Mouse (Mus musculus): ENCODE measurements at regions not wholly inside any gene's neighbourhood (a gene's known extent, or its start where the extent isn't known, plus 50 kb on each side); places are given as distances from the start of the nearest gene placed in this dataset.

- no peak overlapping the region for H3K4me3 ChIP-seq
- intact Hi-C loops (cut with DNase I) = no loop called here
- no peak overlapping the region for H3K27ac ChIP-seq
- no peak for DNase-seq (ENCODE audit: extremely low spot score in 1 of 2, low spot score in 2 of 2)
- no peak for TF ChIP-seq CTCF (IDR thresholded peaks at IDR 0.05)
Observed at GRCm38 (mm10) chr1:186189390-186189789, 72.3 kb upstream of the Lyplal1 start.

DNA sequence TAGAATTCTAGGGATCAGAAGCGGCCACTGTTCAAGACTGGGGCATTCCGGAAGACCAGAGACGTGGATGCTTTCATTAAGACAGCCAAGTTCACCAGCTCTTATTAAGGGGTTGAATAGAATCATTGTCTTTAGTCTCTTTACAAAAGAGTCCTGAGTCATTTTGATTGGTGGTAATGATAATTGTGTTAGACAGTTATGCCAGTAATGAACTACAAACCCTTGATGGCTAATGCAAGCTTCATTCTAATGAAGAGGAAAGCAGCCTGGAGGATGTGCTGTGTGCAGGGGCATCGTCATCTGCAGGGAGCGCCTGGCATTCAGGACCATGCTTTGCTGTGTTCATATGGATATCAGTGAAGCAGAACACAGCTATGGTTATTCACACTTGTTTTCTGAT lies 70.3 kb upstream of the Lyplal1 start:
- H3K27ac ChIP-seq = no peak overlapping the region
- TF ChIP-seq CTCF (IDR thresholded peaks at IDR 0.05) = no peak
- H3K4me3 ChIP-seq = no peak overlapping the region
- intact Hi-C loops (cut with DNase I) = no loop called here
- DNase-seq (ENCODE audit: extremely low spot score in 1 of 2, low spot score in 2 of 2) = no peak

DNA sequence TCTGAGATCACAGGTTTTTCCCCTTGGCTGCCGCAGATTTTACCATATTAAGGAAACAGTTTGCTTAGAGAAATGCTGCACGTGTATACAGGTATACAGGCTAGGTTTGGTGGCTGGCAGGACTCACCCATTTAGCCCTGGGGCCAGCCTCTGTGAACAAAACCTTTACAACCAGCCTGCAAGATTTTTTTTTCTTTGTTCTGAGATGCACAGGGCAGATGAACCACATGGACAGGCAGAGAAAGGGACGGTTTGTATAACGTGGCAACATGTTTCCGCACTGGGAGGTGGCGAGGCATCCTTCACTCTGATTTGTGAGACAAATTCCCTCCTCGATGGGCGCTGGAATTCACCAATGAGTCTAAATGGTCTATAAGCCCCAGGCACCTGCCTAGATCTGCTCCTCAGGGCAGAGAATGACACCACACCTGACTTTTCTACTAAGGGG lies 66.1 kb upstream of the Lyplal1 start:
- no peak overlapping the region for H3K27ac ChIP-seq
- H3K4me3 ChIP-seq = no peak overlapping the region; the same call in 1 of the 2 replicates
- intact Hi-C loops (cut with DNase I) = loop anchor here (2.0 kb wide), 2 partner anchors 500 to 532 kb away; no protein-coding TSS in a partner anchor
- TF ChIP-seq CTCF (IDR thresholded peaks at IDR 0.05) = no peak
- no peak for DNase-seq (ENCODE audit: extremely low spot score in 1 of 2, low spot score in 2 of 2)

DNA sequence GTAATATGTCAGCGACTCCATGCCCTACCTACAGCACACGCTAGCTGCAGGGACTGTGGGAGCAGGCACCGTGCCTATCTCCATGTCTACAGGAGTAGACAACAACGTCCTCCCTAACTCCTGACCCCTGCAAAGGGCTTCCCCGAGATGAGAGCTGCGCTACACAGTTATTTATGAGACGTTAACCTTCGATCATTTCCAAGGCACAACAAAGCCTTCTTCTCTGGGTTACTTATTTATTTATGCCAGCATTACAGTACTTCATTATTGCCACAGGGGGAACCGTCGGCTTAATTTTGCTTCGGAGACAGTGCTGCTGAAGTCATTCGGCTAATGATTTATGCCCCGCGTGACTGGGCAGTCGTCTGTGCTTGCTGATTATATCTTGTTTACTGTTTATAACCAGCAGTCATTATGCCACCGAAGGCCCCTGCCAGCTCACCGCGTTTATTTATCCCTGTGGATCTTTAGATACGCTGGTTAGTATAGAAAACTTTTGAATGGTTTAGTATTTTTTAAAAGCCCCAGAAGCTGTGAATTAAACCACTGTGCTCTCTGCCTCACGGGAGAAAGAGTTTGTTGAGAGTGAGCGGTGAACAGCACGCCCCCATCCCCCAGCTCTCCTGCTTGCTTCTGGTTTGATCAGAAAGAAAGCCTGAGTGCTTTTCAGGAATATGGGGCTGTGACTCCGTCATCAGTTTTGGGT lies 65.5 kb upstream of the Lyplal1 start:
- peak; percentile 13 to 32 for DNase-seq (ENCODE audit: extremely low spot score in 1 of 2, low spot score in 2 of 2)
- H3K27ac ChIP-seq = no peak overlapping the region
- peak overlapping the region; percentile 37 for H3K4me3 ChIP-seq
- intact Hi-C loops (cut with DNase I) = loop anchor here (2.0 kb wide), 2 partner anchors 500 to 532 kb away; no protein-coding TSS in a partner anchor
- peak; percentile 66 for TF ChIP-seq CTCF (IDR thresholded peaks at IDR 0.05)

DNA sequence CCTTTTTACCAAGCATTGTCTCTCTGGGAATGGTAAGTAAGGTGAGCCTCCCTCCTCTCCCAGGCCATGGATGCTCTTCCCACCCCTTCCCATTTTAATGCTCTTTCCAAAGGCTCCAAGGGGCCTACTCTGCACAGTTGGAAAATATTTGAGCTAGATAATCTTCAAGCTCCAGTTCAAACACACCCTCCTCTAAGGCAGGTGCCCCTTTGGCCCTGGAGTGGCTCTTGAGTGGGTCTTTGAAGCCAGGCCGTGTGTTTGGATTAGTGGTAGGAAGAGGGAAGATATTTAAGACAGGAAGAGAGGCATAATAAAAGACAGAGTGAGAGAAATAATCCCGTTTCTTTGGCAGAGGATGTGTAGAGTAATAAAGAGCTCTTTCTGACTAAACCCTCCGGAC lies 59.9 kb upstream of the Lyplal1 start:
- TF ChIP-seq CTCF (IDR thresholded peaks at IDR 0.05) = no peak
- intact Hi-C loops (cut with DNase I) = no loop called here
- no peak overlapping the region for H3K4me3 ChIP-seq
- no peak overlapping the region for H3K27ac ChIP-seq
- no peak for DNase-seq (ENCODE audit: extremely low spot score in 1 of 2, low spot score in 2 of 2)

DNA sequence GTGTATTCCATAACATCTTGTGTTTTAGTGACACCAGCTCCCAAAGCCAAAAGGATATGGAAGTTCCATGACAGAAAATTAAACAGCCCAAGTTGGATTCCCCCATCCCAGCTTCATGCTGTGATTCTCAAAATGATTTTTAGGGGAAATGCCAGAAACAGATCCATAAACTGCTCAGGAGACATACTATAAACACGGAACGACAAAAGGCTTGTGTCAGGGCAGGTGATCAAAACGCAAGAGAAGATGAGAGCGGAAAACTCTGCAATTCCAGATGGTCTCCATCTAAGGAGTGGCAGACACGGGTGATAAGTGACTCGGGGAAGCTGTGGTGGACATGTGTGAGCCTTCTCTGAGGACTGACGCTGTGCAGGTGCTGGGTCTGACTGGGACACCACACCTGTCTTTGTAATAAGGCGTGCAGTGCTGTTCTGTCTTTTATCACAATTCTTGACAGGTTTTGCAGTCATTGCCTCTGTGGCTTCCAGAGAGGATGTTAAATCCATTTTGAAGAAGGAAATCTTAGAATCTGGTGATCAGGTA lies 56.4 kb upstream of the Lyplal1 start:
- no peak for DNase-seq (ENCODE audit: extremely low spot score in 1 of 2, low spot score in 2 of 2)
- H3K4me3 ChIP-seq = no peak overlapping the region
- intact Hi-C loops (cut with DNase I) = no loop called here

DNA sequence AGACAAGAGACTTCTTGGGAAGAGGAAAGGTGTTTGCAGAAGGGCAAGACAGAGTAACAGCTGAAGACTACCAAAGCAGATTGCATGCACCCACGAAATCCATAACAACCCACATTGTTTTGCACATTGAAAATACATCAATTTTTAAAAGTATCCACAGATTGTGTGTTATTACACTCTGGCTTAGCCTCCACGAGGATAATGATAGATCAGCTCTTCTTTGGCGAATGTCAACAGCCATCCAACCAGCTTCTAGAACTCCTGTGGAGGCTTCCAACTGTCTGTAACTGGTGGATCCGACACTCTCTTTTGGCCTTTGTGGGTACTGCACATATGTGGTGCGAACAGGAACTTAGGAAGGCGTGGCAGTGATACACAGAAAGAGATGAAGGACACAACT lies 54.6 kb upstream of the Lyplal1 start:
- Histone ChIP-seq H3K27ac (no peak overlapping the region), H3K4me3 (no peak overlapping the region)
- no peak for TF ChIP-seq CTCF (IDR thresholded peaks at IDR 0.05)
- no peak for DNase-seq (ENCODE audit: extremely low spot score in 1 of 2, low spot score in 2 of 2)
- intact Hi-C loops (cut with DNase I) = no loop called here

More for the DNA sequence above, 56.4 kb upstream of the Lyplal1 start:
- H3K27ac ChIP-seq = no peak overlapping the region
- no peak for TF ChIP-seq CTCF (IDR thresholded peaks at IDR 0.05)
